Mouse (Mus musculus): ENCODE results near the gene Atp4a. TPM values are rescaled to one million over a fixed set of nuclear protein-coding genes. Genes with fewer than 3 reads are reported as not detected.
"Not testable (repeated sequence)": the region's sequence is repeated elsewhere in the genome, so short reads cannot be mapped to it uniquely, and the experiment has no call there.

Atp4a gene
- total RNA-seq, 1 experiment, result 1.4 TPM

DNA sequence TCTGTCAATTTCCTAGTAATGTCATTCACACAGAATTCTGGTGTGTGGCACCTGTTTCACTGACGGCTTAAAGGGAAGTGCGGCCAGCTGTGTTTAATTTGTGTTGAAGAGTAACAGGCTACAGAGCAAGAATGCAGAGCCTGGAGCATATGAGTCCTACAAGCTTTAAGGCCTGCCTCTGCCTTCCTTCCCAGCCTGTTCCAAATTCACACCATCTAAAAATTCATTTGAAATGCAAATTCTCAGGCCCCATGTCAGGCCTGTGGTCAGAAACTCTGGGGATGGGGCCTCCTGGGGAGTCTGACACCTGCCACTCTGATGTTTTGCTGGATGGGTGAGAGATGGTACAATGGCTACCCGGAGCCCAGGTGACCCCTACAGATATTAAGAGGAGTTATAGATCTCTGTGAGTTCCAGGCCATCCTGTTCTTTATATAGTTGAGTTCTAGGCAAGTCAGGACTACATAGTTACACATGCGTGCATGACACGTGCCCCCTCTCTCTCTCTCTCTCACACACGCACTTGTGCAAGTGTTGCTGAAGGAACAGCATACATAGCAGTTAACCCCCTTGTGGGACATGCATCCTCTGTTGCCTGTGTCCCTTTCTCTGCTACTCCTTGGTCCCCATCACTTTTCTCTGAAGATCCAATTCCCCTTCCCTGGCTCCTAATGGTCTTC lies 11.4 kb downstream of the Atp4a start:
- DNase-seq (ENCODE audit: low read depth, low spot score), result no peak
- in situ Hi-C loops (cut with MboI; ENCODE audit: low sequenced_read_pairs in 2 of 2, unreplicated experiment in 2 of 2), result no loop called here
- TF ChIP-seq ZNF384 (IDR thresholded peaks at IDR 0.05; ENCODE audit: low read depth, low read length) (no peak), CHD2 (IDR thresholded peaks at IDR 0.05; ENCODE audit: low read depth, low read length) (no peak), ZC3H11A (IDR thresholded peaks at IDR 0.05; ENCODE audit: borderline replicate concordance, low read depth, low read length) (no peak), MAFK (IDR thresholded peaks at IDR 0.05; ENCODE audit: insufficient read depth, low read depth, low read length) (no peak), HCFC1 (IDR thresholded peaks at IDR 0.05; ENCODE audit: borderline replicate concordance, insufficient read depth, low read length) (no peak)

DNA sequence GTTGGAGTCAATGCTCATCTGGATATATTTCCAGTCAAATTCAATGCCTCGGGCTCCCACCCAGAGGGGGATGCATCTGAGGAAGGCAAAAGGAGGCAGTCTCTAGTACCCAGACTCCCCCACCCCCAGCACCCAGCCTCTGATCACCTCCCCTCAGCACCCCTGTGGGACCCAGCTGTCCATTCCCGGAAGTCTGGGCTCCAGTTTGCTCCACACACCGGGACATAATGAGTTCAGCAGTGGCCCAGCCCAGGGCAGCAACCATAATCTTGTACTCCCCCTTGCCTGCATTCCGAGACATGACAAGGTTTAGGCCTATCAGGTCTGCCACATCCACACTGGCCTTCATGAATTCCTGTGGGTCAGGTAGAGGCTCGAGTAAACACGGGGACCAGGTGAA lies 16.2 kb downstream of the Atp4a start:
- Histone ChIP-seq H3K36me3 (ENCODE audit: control insufficient read depth, insufficient read depth, low read length, poor library complexity, severe bottlenecking) (peaks cover 4% of the 10 kb centered on the region; the same call in 1 of the 2 replicates), H3K4me3 (ENCODE audit: insufficient read depth in 1 of 2, low read depth in 1 of 2, low read length in 2 of 2, poor library complexity in 1 of 2, severe bottlenecking in 1 of 2) (no peak overlapping the region; a peak in 2 of 4 replicates), H3K4me1 (ENCODE audit: control insufficient read depth in 2 of 2, insufficient read depth in 2 of 2, low read length in 2 of 2, poor library complexity in 1 of 2) (peaks cover 0 to 10% of the 10 kb centered on the region in 2 experiments; a peak in 1 of 4 replicates), H3K27ac (ENCODE audit: insufficient read depth, low read depth, low read length, poor library complexity, severe bottlenecking) (no peak overlapping the region), H3K9ac (ENCODE audit: insufficient read depth, low read depth, low read length, poor library complexity, severe bottlenecking) (no peak overlapping the region), H3K9me3 (ENCODE audit: control insufficient read depth, insufficient read depth, low read depth, low read length) (no peaks in the 10 kb centered on the region)
- in situ Hi-C loops (cut with MboI; ENCODE audit: low sequenced_read_pairs in 2 of 2, unreplicated experiment in 2 of 2), result no loop called here
- TF ChIP-seq ZC3H11A (IDR thresholded peaks at IDR 0.05; ENCODE audit: borderline replicate concordance, low read depth, low read length) (no peak), CHD2 (IDR thresholded peaks at IDR 0.05; ENCODE audit: low read depth, low read length) (no peak), ZNF384 (IDR thresholded peaks at IDR 0.05; ENCODE audit: low read depth, low read length) (no peak), MAFK (IDR thresholded peaks at IDR 0.05; ENCODE audit: insufficient read depth, low read depth, low read length) (no peak), HCFC1 (IDR thresholded peaks at IDR 0.05; ENCODE audit: borderline replicate concordance, insufficient read depth, low read length) (no peak)
- no peak for DNase-seq (ENCODE audit: low read depth, low spot score)

More for the DNA sequence above, 11.4 kb downstream of the Atp4a start:
- H3K9ac ChIP-seq (ENCODE audit: insufficient read depth, low read depth, low read length, poor library complexity, severe bottlenecking), result no peak overlapping the region
- H3K9me3 ChIP-seq (ENCODE audit: control insufficient read depth, insufficient read depth, low read depth, low read length), result no peaks in the 10 kb centered on the region
- no peak overlapping the region for H3K27ac ChIP-seq (ENCODE audit: insufficient read depth, low read depth, low read length, poor library complexity, severe bottlenecking)
- H3K36me3 ChIP-seq (ENCODE audit: control insufficient read depth, insufficient read depth, low read length, poor library complexity, severe bottlenecking), result 0 out of 2 replicates have a peak, but pooled peaks cover 4% of the 10 kb centered on the region
- no peak overlapping the region for H3K4me3 ChIP-seq (ENCODE audit: insufficient read depth in 1 of 2, low read depth in 1 of 2, low read length in 2 of 2, poor library complexity in 1 of 2, severe bottlenecking in 1 of 2)
- peaks cover 0 to 7% of the 10 kb centered on the region in 2 experiments; a peak in 1 of 4 replicates for H3K4me1 ChIP-seq (ENCODE audit: control insufficient read depth in 2 of 2, insufficient read depth in 2 of 2, low read length in 2 of 2, poor library complexity in 1 of 2)

DNA sequence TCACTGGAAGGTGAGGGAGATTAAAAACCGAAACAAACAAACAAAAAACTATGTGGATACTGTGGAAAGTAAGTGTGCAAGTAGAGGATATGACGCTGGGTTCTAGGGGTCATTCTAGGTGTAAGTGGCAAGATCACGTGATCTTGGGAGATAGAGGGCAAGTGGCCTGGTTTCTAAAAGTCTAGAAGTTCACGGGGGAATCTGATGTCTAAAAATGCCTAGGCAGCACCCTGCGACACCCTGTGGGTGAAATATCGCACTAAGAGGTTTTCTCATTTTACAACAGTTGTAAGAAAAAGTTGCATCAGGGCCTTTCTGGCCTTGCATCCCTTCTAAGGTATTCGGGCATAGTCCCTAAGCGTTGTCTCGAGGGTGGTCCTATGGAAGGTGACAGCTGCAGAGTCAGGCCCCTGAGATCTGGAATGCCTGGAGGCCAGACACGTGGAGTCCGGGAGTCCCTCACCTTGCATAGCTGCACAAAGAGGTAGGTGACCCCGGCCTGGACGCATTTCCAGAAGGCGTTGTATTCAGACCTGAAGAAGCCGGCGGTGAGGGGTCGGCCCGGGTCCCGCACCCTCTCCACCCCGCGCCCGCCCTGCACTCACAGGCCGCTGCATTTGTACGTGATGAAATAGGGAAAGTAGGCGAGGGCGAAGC lies 16.9 kb downstream of the Atp4a start:
- H3K36me3 ChIP-seq (ENCODE audit: control insufficient read depth, insufficient read depth, low read length, poor library complexity, severe bottlenecking), result peaks cover 4% of the 10 kb centered on the region; the same call in 1 of the 2 replicates
- TF ChIP-seq CHD2 (IDR thresholded peaks at IDR 0.05; ENCODE audit: low read depth, low read length) (no peak), MAFK (IDR thresholded peaks at IDR 0.05; ENCODE audit: insufficient read depth, low read depth, low read length) (no peak), ZNF384 (IDR thresholded peaks at IDR 0.05; ENCODE audit: low read depth, low read length) (no peak), HCFC1 (IDR thresholded peaks at IDR 0.05; ENCODE audit: borderline replicate concordance, insufficient read depth, low read length) (no peak), ZC3H11A (IDR thresholded peaks at IDR 0.05; ENCODE audit: borderline replicate concordance, low read depth, low read length) (no peak)
- peak overlapping the region; percentile 76 to 78 for H3K4me3 ChIP-seq (ENCODE audit: insufficient read depth in 1 of 2, low read depth in 1 of 2, low read length in 2 of 2, poor library complexity in 1 of 2, severe bottlenecking in 1 of 2)
- H3K9ac ChIP-seq (ENCODE audit: insufficient read depth, low read depth, low read length, poor library complexity, severe bottlenecking), result peak overlapping the region; percentile 80
- H3K27ac ChIP-seq (ENCODE audit: insufficient read depth, low read depth, low read length, poor library complexity, severe bottlenecking), result no peak overlapping the region
- in situ Hi-C loops (cut with MboI; ENCODE audit: low sequenced_read_pairs in 2 of 2, unreplicated experiment in 2 of 2), result no loop called here
- peaks cover 0 to 10% of the 10 kb centered on the region in 2 experiments; a peak in 1 of 4 replicates for H3K4me1 ChIP-seq (ENCODE audit: control insufficient read depth in 2 of 2, insufficient read depth in 2 of 2, low read length in 2 of 2, poor library complexity in 1 of 2)
- H3K9me3 ChIP-seq (ENCODE audit: control insufficient read depth, insufficient read depth, low read depth, low read length), result no peaks in the 10 kb centered on the region
- DNase-seq (ENCODE audit: low read depth, low spot score), result no peak

DNA sequence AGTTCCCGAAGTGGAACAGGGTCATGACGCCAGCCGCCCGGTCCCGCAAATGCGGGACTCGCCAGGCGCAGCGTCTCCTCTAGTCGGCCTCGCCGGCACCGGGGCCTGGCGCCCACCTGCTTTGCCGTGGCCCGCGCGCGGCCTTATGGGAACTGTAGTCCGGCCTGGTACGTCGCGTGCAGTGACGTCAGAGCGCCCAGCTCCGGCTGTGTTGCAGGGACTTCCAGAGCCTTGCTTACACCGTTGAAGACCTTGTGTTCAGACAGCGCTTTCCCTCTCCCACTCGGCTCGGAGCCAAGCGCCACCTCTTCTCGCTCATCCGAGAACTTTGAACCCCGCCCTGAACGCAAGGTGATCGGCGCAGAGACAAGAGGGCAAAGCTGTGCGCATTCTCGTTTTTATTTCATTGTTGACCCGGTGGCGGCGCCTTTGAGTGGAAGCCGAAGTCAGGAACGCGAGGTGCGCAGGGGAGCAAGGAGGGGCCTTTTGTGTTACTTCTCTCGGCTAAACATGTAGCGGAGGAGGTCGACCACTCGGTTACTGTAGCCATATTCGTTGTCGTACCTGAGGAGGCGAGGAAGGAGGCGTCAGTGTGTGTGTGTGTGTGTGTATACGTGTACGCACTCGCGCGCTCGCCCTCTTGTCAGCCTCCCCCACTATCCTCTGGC lies 17.5 kb downstream of the Atp4a start, which contains the start of gene Tmem147:
TSS of gene Tmem147 (minus strand) at position 145 of the 668 bp plus-strand sequence.
- peak; percentile 92 for DNase-seq (ENCODE audit: low read depth, low spot score)
- TF ChIP-seq HCFC1 (IDR thresholded peaks at IDR 0.05; ENCODE audit: borderline replicate concordance, insufficient read depth, low read length) (peak; percentile 97), ZNF384 (IDR thresholded peaks at IDR 0.05; ENCODE audit: low read depth, low read length) (no peak)
- in situ Hi-C loops (cut with MboI; ENCODE audit: low sequenced_read_pairs in 2 of 2, unreplicated experiment in 2 of 2), result no loop called here
- H3K9ac ChIP-seq (ENCODE audit: insufficient read depth, low read depth, low read length, poor library complexity, severe bottlenecking), result peak within 1 kb of the TSS; percentile 80
- H3K36me3 ChIP-seq (ENCODE audit: control insufficient read depth, insufficient read depth, low read length, poor library complexity, severe bottlenecking), result peaks cover 4% of the 10 kb centered on the region; the same call in 1 of the 2 replicates
- peak within 1 kb of the TSS; percentile 47; the same call in 1 of the 2 replicates for H3K27ac ChIP-seq (ENCODE audit: insufficient read depth, low read depth, low read length, poor library complexity, severe bottlenecking)
- no peaks in the 10 kb centered on the region for H3K9me3 ChIP-seq (ENCODE audit: control insufficient read depth, insufficient read depth, low read depth, low read length)
- peaks cover 0 to 10% of the 10 kb centered on the region in 2 experiments; a peak in 1 of 4 replicates for H3K4me1 ChIP-seq (ENCODE audit: control insufficient read depth in 2 of 2, insufficient read depth in 2 of 2, low read length in 2 of 2, poor library complexity in 1 of 2)
- peak within 1 kb of the TSS; percentile 76 to 78 for H3K4me3 ChIP-seq (ENCODE audit: insufficient read depth in 1 of 2, low read depth in 1 of 2, low read length in 2 of 2, poor library complexity in 1 of 2, severe bottlenecking in 1 of 2)

DNA sequence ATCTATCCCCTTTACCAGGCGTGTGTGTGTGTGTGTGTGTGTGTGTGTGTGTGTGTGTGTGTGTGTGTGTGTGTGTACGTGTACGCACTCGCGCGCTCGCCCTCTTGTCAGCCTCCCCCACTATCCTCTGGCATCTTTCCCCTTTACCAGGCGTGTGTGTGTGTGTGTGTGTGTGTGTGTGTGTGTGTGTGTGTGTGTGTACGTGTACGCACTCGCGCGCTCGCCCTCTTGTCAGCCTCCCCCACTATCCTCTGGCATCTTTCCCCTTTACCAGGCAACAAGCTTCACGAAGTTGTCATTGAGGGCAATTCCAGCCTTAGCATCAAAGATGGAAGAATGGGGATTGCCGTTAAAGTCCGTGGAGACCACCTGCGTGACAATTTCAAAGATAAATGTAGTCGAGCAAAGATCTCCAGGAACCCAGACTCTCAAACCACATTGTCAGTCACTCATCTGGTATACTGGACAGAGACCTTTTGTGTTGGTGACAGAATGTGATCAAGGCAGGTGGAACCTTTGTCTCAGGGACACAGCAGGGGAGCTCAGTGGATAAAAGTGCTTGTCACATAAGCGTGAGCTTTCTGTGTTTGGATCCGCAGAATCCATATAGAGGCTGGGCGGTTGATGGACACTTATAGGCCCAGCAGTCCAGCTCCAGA lies 18.2 kb downstream of the Atp4a start:
- H3K4me1 ChIP-seq (ENCODE audit: control insufficient read depth in 2 of 2, insufficient read depth in 2 of 2, low read length in 2 of 2, poor library complexity in 1 of 2); H3K36me3 ChIP-seq (ENCODE audit: control insufficient read depth, insufficient read depth, low read length, poor library complexity, severe bottlenecking); H3K9me3 ChIP-seq (ENCODE audit: control insufficient read depth, insufficient read depth, low read depth, low read length); DNase-seq (ENCODE audit: low read depth, low spot score); H3K27ac ChIP-seq (ENCODE audit: insufficient read depth, low read depth, low read length, poor library complexity, severe bottlenecking); H3K9ac ChIP-seq (ENCODE audit: insufficient read depth, low read depth, low read length, poor library complexity, severe bottlenecking); in situ Hi-C loops (cut with MboI; ENCODE audit: low sequenced_read_pairs in 2 of 2, unreplicated experiment in 2 of 2): not testable (repeated sequence)
- H3K4me3 ChIP-seq (ENCODE audit: insufficient read depth in 1 of 2, low read depth in 1 of 2, low read length in 2 of 2, poor library complexity in 1 of 2, severe bottlenecking in 1 of 2), result peak overlapping the region; percentile 76 to 78

Measured in ES-E14 (cell line).